Mouse (Mus musculus) heart, embryonic 14.5 days (tissue): ENCODE data around the gene Atp6v1e2. TPM values are rescaled to one million over a fixed set of nuclear protein-coding genes. Genes with fewer than 3 reads are reported as not detected.

Experiments used
- ATAC-seq: fragments of 200-750 bp; cut with Nextera tagmentation; 2 replicates; pipeline ENCODE4 v1.8.0; 2017; ENCODE audit warnings: low read depth, moderate TSS enrichment; ENCODE audit not compliant: insufficient number of reproducible peaks, insufficient read depth, low FRiP score
- H3K27ac ChIP-seq, 2 experiments: fragments of 200-500 bp in 1 of 2; fragments of 300-500 bp in 1 of 2; sonication (generic) in 1 of 2; replicated peaks in 1 of 2; 2 replicates each; pipeline ENCODE4 v1.5.1; 2012 to 2014; ENCODE audit warnings: low read depth in 2 of 2, low read length in 2 of 2, control low read depth in 1 of 2, mild to moderate bottlenecking in 1 of 2, mixed read lengths in 1 of 2; ENCODE audit not compliant: control insufficient read depth in 1 of 2, insufficient read depth in 1 of 2
- H3K27me3 ChIP-seq: fragments of 300-500 bp; sonication (generic); 2 replicates; pipeline ENCODE4 v1.6.1; 2014; ENCODE audit warnings: mild to moderate bottlenecking, low read length, control low read depth; ENCODE audit not compliant: control insufficient read depth, insufficient read depth
- H3K36me3 ChIP-seq: fragments of 300-500 bp; sonication (generic); 2 replicates; pipeline ENCODE4 v1.6.1; 2014; ENCODE audit warnings: mild to moderate bottlenecking, control low read depth, low read length, mixed read lengths; ENCODE audit not compliant: control insufficient read depth, insufficient read depth
- H3K4me1 ChIP-seq, 2 experiments: fragments of 200-500 bp in 1 of 2; fragments of 300-500 bp in 1 of 2; sonication (generic) in 1 of 2; 2 replicates each; pipeline ENCODE4 v1.6.1; 2012 to 2014; ENCODE audit warnings: low read length in 2 of 2, control low read depth in 1 of 2, mixed read lengths in 1 of 2; ENCODE audit not compliant: control insufficient read depth in 2 of 2, insufficient read depth in 2 of 2
- H3K4me2 ChIP-seq: fragments of 300-500 bp; sonication (generic); 2 replicates; pipeline ENCODE4 v1.6.1; 2014; ENCODE audit warnings: mild to moderate bottlenecking, low read length
- H3K4me3 ChIP-seq, 2 experiments: fragments of 200-500 bp in 1 of 2; fragments of 300-500 bp in 1 of 2; sonication (generic) in 1 of 2; 2 replicates each; pipeline ENCODE4 v1.5.1; 2012 to 2014; ENCODE audit warnings: low read length in 2 of 2, mild to moderate bottlenecking in 2 of 2, control low read depth in 1 of 2, low read depth in 1 of 2, moderate library complexity in 1 of 2; ENCODE audit not compliant: control insufficient read depth in 1 of 2, insufficient read depth in 1 of 2
- H3K9ac ChIP-seq: fragments of 300-500 bp; sonication (generic); 2 replicates; pipeline ENCODE4 v1.6.1; 2014; ENCODE audit warnings: mild to moderate bottlenecking, low read length
- H3K9me3 ChIP-seq: fragments of 300-500 bp; sonication (generic); 2 replicates; pipeline ENCODE4 v1.6.1; 2016; ENCODE audit warnings: low read length, control low read depth; ENCODE audit not compliant: control insufficient read depth
- WGBS: fragments of 180-500 bp; shearing (Covaris S2); extraction: QIAGEN DNeasy Blood & Tissue Kit; methylation state at CpG from one replicate; pipeline ENCODE4 v1.1.7; 2014; 5-methylcytosine and 5-hydroxymethylcytosine counted together
- polyA plus RNA-seq: library from polyadenylated mRNA; unstranded; fragments of >200 nt; fragmentation: Nextera tagmentation; extraction: Ambion mirVana; gene quantifications from 2 replicates; pipeline ENCODE4 v1.2.1, GENCODE M21; 2014

Atp6v1e2 gene
- polyA plus RNA-seq, 1 experiment from 2014 or later = not detected

DNA sequence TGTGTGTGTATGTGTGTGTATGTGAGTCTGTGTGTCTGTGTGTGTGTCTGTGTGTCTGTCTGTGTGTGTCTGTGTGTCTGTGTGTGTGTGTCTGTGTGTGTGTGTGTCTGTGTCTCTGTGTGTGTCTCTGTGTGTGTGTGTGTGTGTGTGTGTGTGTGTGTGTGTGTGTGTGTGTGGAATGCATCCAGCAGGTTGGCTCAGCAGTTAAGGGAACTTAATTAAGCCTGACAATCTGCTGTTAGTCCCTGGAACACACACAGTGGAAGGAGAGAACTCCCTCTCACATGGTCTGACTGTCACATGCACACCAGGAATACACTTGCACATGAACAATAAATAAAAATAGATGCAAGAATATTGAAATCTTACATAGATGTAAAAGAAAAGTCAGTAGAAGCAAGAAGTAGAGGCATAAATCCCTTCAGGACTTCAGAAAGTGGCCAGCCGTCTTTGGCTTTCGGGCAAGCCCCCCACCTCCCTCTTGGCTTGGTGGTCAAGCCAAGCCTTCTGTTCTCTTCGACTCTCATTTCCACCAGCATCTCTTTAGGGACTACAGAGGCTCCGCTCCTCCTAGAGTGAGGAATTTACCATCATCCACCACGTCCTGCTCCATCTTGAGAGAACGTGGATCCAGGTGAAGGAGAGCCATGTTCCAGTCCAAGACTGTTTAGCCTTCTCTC is 50.1 kb downstream of the Atp6v1e2 start:
- H3K9me3 ChIP-seq = no peaks in the 10 kb centered on the region
- no peaks in the 10 kb centered on the region for H3K27me3 ChIP-seq
- WGBS = 82% methylated on average over 6 of the region's 6 CpGs
- no peak overlapping the region for H3K4me3 ChIP-seq
- ATAC-seq = no peak
- no peak overlapping the region for H3K27ac ChIP-seq
- H3K36me3 ChIP-seq = no peaks in the 10 kb centered on the region
- no peaks in the 10 kb centered on the region for H3K4me1 ChIP-seq
- no peak overlapping the region for H3K4me2 ChIP-seq
- no peak overlapping the region for H3K9ac ChIP-seq

DNA sequence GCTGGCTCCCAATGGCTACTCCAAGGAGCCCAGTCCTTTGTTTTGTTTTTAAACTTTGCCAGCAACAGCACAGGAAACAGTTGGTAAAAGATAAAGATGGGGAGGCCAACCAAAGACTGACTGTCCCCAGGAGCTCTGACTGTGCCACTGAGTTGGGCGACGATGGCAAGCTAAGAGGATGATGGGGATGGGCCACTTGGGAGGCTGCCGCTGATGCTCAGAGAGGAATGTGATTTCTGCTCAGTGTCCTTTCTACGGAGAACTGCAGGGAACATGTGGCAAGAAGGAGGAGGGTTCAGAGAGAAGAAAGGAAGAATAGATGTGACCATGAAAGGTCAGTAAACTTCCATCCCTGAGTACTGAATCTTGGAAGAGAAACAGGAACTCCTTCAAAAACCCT is 52.5 kb downstream of the Atp6v1e2 start:
- Histone ChIP-seq H3K27ac (no peak overlapping the region), H3K9ac (no peak overlapping the region), H3K36me3 (no peaks in the 10 kb centered on the region), H3K4me1 (no peaks in the 10 kb centered on the region), H3K27me3 (no peaks in the 10 kb centered on the region), H3K9me3 (no peaks in the 10 kb centered on the region), H3K4me3 (no peak overlapping the region), H3K4me2 (no peak overlapping the region)
- ATAC-seq = no peak
- WGBS = 69% methylated on average over 4 of the region's 4 CpGs

Other genes starting within 250 kb of the Atp6v1e2 start
- 13.7 and 15.6 TPM in 2 replicates for gene Epas1, start 194.2 kb downstream of the Atp6v1e2 start, polyA plus RNA-seq
- gene Tmem247, start 30.5 kb downstream of the Atp6v1e2 start, polyA plus RNA-seq = not detected in 2 replicates
- 28.0 and 33.5 TPM in 2 replicates for gene Rhoq, start 15.2 kb upstream of the Atp6v1e2 start, polyA plus RNA-seq
- 12.5 and 16.4 TPM in 2 replicates for gene Pigf, start 77.5 kb upstream of the Atp6v1e2 start, polyA plus RNA-seq
- gene Cript, start 77.7 kb upstream of the Atp6v1e2 start, polyA plus RNA-seq = 121 and 130 TPM in 2 replicates
- gene Socs5, start 159.8 kb upstream of the Atp6v1e2 start, polyA plus RNA-seq = 14.4 and 15.6 TPM in 2 replicates